31 mouse cellular contexts compared by ENCODE assay signal in genomic region chr16:53480664-53481063, GRCm38 (mm10).
"Had no signal": no experiment of that assay in that cellular context is flagged by ENCODE, and none has a peak within 500 bp of the region (broad histone marks: within the 10 kb centered on the region; RNA-seq: fewer than 3 reads in every experiment).

No protein-coding gene starts in this region.

- H3K27ac ChIP-seq: left cerebral cortex, adult 2 months; limb, embryonic 10.5 days; limb, embryonic 12.5 days; limb, embryonic 13.5 days; limb, embryonic 15.5 days; liver, embryonic 12.5 days; liver, embryonic 13.5 days; liver, embryonic 14.5 days; liver, embryonic 15.5 days; lung, embryonic 15.5 days; macrophage; midbrain, embryonic 10.5 days; midbrain, embryonic 12.5 days; midbrain, embryonic 13.5 days; midbrain, embryonic 15.5 days had no signal

- H3K4me2 ChIP-seq: limb, embryonic 12.5 days; limb, embryonic 13.5 days; limb, embryonic 15.5 days; liver, embryonic 11.5 days; liver, embryonic 12.5 days; liver, embryonic 13.5 days; liver, embryonic 15.5 days; lung, embryonic 14.5 days; lung, embryonic 15.5 days; midbrain, embryonic 11.5 days; midbrain, embryonic 12.5 days; midbrain, embryonic 13.5 days; midbrain, embryonic 15.5 days had no signal

- H3K4me3 ChIP-seq: left cerebral cortex, adult 2 months; limb, embryonic 10.5 days; limb, embryonic 12.5 days; limb, embryonic 13.5 days; limb, embryonic 15.5 days; liver, embryonic 12.5 days; liver, embryonic 13.5 days; liver, embryonic 15.5 days; lung, embryonic 15.5 days; megakaryocyte, embryonic 14.5 days; midbrain, embryonic 10.5 days; midbrain, embryonic 12.5 days; midbrain, embryonic 13.5 days; midbrain, embryonic 15.5 days had no signal

- H3K27me3 ChIP-seq: limb, embryonic 12.5 days; limb, embryonic 13.5 days; limb, embryonic 15.5 days; liver, embryonic 12.5 days; liver, embryonic 13.5 days; liver, embryonic 15.5 days; lung, embryonic 15.5 days; megakaryocyte, embryonic 14.5 days; midbrain, embryonic 12.5 days; midbrain, embryonic 13.5 days; midbrain, embryonic 15.5 days had no signal

- H3K9me3 ChIP-seq: limb, embryonic 10.5 days; limb, embryonic 12.5 days; limb, embryonic 13.5 days; limb, embryonic 15.5 days; liver, embryonic 12.5 days; liver, embryonic 13.5 days; liver, embryonic 15.5 days; lung, embryonic 15.5 days; megakaryocyte, embryonic 14.5 days; midbrain, embryonic 10.5 days; midbrain, embryonic 12.5 days; midbrain, embryonic 13.5 days; midbrain, embryonic 15.5 days had no signal

- H3K4me1 ChIP-seq: limb, embryonic 10.5 days; limb, embryonic 12.5 days; limb, embryonic 13.5 days; limb, embryonic 15.5 days; liver, embryonic 12.5 days; liver, embryonic 13.5 days; liver, embryonic 15.5 days; lung, embryonic 15.5 days; megakaryocyte, embryonic 14.5 days; midbrain, embryonic 10.5 days; midbrain, embryonic 12.5 days; midbrain, embryonic 13.5 days; midbrain, embryonic 15.5 days had no signal

- H3K36me3 ChIP-seq: limb, embryonic 10.5 days; limb, embryonic 12.5 days; limb, embryonic 13.5 days; limb, embryonic 15.5 days; liver, embryonic 12.5 days; liver, embryonic 13.5 days; liver, embryonic 15.5 days; lung, embryonic 15.5 days; midbrain, embryonic 10.5 days; midbrain, embryonic 12.5 days; midbrain, embryonic 13.5 days; midbrain, embryonic 15.5 days had no signal

- DNase-seq: left cerebral cortex, postnatal 4 days; liver; liver, embryonic 13.5 days; liver, postnatal 0 days; lung, adult 18-20 months; lung, adult 2 months; lung, embryonic 14.5 days; lung, postnatal 10 days; lung, postnatal 14 days; lung, postnatal 36 days; lung, postnatal 4 days; midbrain, embryonic 14.5 days had no signal

- ATAC-seq: liver, embryonic 12.5 days; liver, postnatal 0 days; lung, postnatal 0 days; midbrain, embryonic 13.5 days; midbrain, embryonic 15.5 days; midbrain, embryonic 16.5 days had no signal

- H3K9ac ChIP-seq: limb, embryonic 12.5 days; limb, embryonic 13.5 days; limb, embryonic 15.5 days; liver, embryonic 12.5 days; liver, embryonic 13.5 days; liver, embryonic 14.5 days; liver, embryonic 15.5 days; liver, postnatal 0 days; lung, embryonic 14.5 days; lung, embryonic 15.5 days; midbrain, embryonic 12.5 days; midbrain, embryonic 13.5 days; midbrain, embryonic 15.5 days had no signal
